Mouse (Mus musculus) hindbrain, embryonic 12.5 days (tissue): ENCODE data around the gene Ubiad1. TPM values are rescaled to one million over a fixed set of nuclear protein-coding genes. Genes with fewer than 3 reads are reported as not detected.

ENCODE experiments used
- ATAC-seq: fragments of 200-750 bp; cut with Nextera tagmentation; 2 replicates; pipeline ENCODE4 v1.8.0; 2017; ENCODE audit warnings: moderate TSS enrichment; ENCODE audit not compliant: low FRiP score
- H3K27ac ChIP-seq: fragments of 300-500 bp; sonication (generic); 2 replicates; pipeline ENCODE4 v1.5.1; 2016; ENCODE audit warnings: mild to moderate bottlenecking
- H3K27me3 ChIP-seq: fragments of 300-500 bp; sonication (generic); 2 replicates; pipeline ENCODE4 v1.6.1; 2016; ENCODE audit warnings: mild to moderate bottlenecking
- H3K36me3 ChIP-seq: fragments of 300-500 bp; sonication (generic); 2 replicates; pipeline ENCODE4 v1.6.1; 2016; ENCODE audit warnings: mild to moderate bottlenecking
- H3K4me1 ChIP-seq: fragments of 300-500 bp; sonication (generic); 2 replicates; pipeline ENCODE4 v1.6.1; 2016
- H3K4me2 ChIP-seq: fragments of 300-500 bp; sonication (generic); replicated peaks from 2 replicates; pipeline ENCODE4 v1.6.1; 2016; ENCODE audit warnings: mild to moderate bottlenecking
- H3K4me3 ChIP-seq: fragments of 300-500 bp; sonication (generic); 2 replicates; pipeline ENCODE4 v1.5.1; 2016; ENCODE audit warnings: mild to moderate bottlenecking
- H3K9ac ChIP-seq: fragments of 300-500 bp; sonication (generic); 2 replicates; pipeline ENCODE4 v1.6.1; 2016; ENCODE audit warnings: mild to moderate bottlenecking, moderate library complexity
- H3K9me3 ChIP-seq: fragments of 300-500 bp; sonication (generic); replicated peaks from 2 replicates; pipeline ENCODE4 v1.6.1; 2016; ENCODE audit warnings: mild to moderate bottlenecking
- WGBS: fragments of 180-500 bp; shearing (Covaris S2); methylation state at CpG from one replicate; pipeline ENCODE4 v1.1.7; 2016; 5-methylcytosine and 5-hydroxymethylcytosine counted together
- polyA plus RNA-seq: library from polyadenylated mRNA; unstranded; fragments of >200 nt; fragmentation: Nextera tagmentation; extraction: Ambion mirVana; gene quantifications from 2 replicates; pipeline ENCODE4 v1.2.1, GENCODE M21; 2016

Gene Ubiad1
- polyA plus RNA-seq, 1 experiment from 2014 or later: 22.2 TPM

- Histone ChIP-seq H3K27me3 (0 out of 2 replicates have a peak, but pooled peaks cover 4% of the 10 kb centered on the region), H3K27ac (no peak overlapping the region), H3K4me3 (no peak overlapping the region), H3K9me3 (no peaks in the 10 kb centered on the region), H3K9ac (no peak overlapping the region), H3K36me3 (no peaks in the 10 kb centered on the region), H3K4me2 (no peak overlapping the region), H3K4me1 (peaks cover 61% of the 10 kb centered on the region)
- 57% methylated on average over 6 of the region's 6 CpGs for WGBS
- no peak for ATAC-seq
Observed at GRCm38 (mm10) chr4:148395875-148396274, 48.7 kb downstream of the Ubiad1 start.

- Histone ChIP-seq H3K4me3 (no peak overlapping the region), H3K27me3 (0 out of 2 replicates have a peak, but pooled peaks cover 2% of the 10 kb centered on the region), H3K4me2 (no peak overlapping the region), H3K27ac (no peak overlapping the region), H3K36me3 (no peaks in the 10 kb centered on the region), H3K9me3 (no peaks in the 10 kb centered on the region), H3K9ac (no peak overlapping the region), H3K4me1 (peaks cover 60% of the 10 kb centered on the region)
- 44% methylated on average over 7 of the region's 7 CpGs for WGBS
- ATAC-seq: no peak
Observed at GRCm38 (mm10) chr4:148395198-148395597, 49.4 kb downstream of the Ubiad1 start.

GRCm38 (mm10) chr4:148391714-148392310, 52.8 kb downstream of the Ubiad1 start:
- no peak overlapping the region for H3K4me3 ChIP-seq
- H3K27ac ChIP-seq: peak overlapping the region; percentile 56
- H3K27me3 ChIP-seq: no peaks in the 10 kb centered on the region
- WGBS: 56% methylated on average over 21 of the region's 21 CpGs
- H3K36me3 ChIP-seq: no peaks in the 10 kb centered on the region
- H3K4me1 ChIP-seq: peaks cover 48% of the 10 kb centered on the region
- ATAC-seq: peak; percentile 23; the same call in 1 of the 2 replicates
- no peaks in the 10 kb centered on the region for H3K9me3 ChIP-seq
- no peak overlapping the region for H3K9ac ChIP-seq
- H3K4me2 ChIP-seq: peak overlapping the region; percentile 19; the same call in 1 of the 2 replicates

- H3K4me3 ChIP-seq: no peak overlapping the region
- H3K9ac ChIP-seq: no peak overlapping the region
- H3K4me2 ChIP-seq: no peak overlapping the region
- H3K36me3 ChIP-seq: no peaks in the 10 kb centered on the region
- 34% methylated on average over 7 of the region's 7 CpGs for WGBS
- peak overlapping the region; percentile 55; the same call in 1 of the 2 replicates for H3K27ac ChIP-seq
- peaks cover 53% of the 10 kb centered on the region for H3K4me1 ChIP-seq
- H3K9me3 ChIP-seq: no peaks in the 10 kb centered on the region
- peak; percentile 15; the same call in 1 of the 2 replicates for ATAC-seq
- H3K27me3 ChIP-seq: no peaks in the 10 kb centered on the region
Observed at GRCm38 (mm10) chr4:148389635-148390034, 54.9 kb downstream of the Ubiad1 start.

- no peak overlapping the region for H3K9ac ChIP-seq
- WGBS: 72% methylated on average over 6 of the region's 6 CpGs
- 0 out of 2 replicates have a peak overlapping the region, but pooled peaks have one; percentile 13 for H3K27ac ChIP-seq
- H3K27me3 ChIP-seq: no peaks in the 10 kb centered on the region
- no peaks in the 10 kb centered on the region for H3K9me3 ChIP-seq
- no peak overlapping the region for H3K4me3 ChIP-seq
- H3K36me3 ChIP-seq: no peaks in the 10 kb centered on the region
- ATAC-seq: no peak
- no peak overlapping the region for H3K4me2 ChIP-seq
- H3K4me1 ChIP-seq: peaks cover 59% of the 10 kb centered on the region
Observed at GRCm38 (mm10) chr4:148389047-148389446, 55.5 kb downstream of the Ubiad1 start.

GRCm38 (mm10) chr4:148385269-148385668, 59.3 kb downstream of the Ubiad1 start:
- no peak overlapping the region for H3K4me2 ChIP-seq
- peaks cover 37% of the 10 kb centered on the region for H3K4me1 ChIP-seq

More at GRCm38 (mm10) chr4:148385269-148385668, 59.3 kb downstream of the Ubiad1 start:
- peak overlapping the region; percentile 71 for H3K27ac ChIP-seq
- no peak overlapping the region for H3K9ac ChIP-seq
- no peak for ATAC-seq
- 0 out of 2 replicates have a peak, but pooled peaks cover 4% of the 10 kb centered on the region for H3K9me3 ChIP-seq
- no peaks in the 10 kb centered on the region for H3K27me3 ChIP-seq
- no peak overlapping the region for H3K4me3 ChIP-seq
- 48% methylated on average over 7 of the region's 7 CpGs for WGBS
- no peaks in the 10 kb centered on the region for H3K36me3 ChIP-seq

Other genes starting within 250 kb of the Ubiad1 start
- 13.2 and 14.7 TPM in 2 replicates for gene Disp3, start 156.8 kb downstream of the Ubiad1 start, polyA plus RNA-seq
- gene Mtor, start 3.8 kb upstream of the Ubiad1 start, polyA plus RNA-seq: 30.2 and 31.9 TPM in 2 replicates
- 0.35 and 0.38 TPM in 2 replicates for gene Angptl7, start 55.7 kb upstream of the Ubiad1 start, polyA plus RNA-seq
- 92.3 and 97.6 TPM in 2 replicates for gene Exosc10, start 113.7 kb upstream of the Ubiad1 start, polyA plus RNA-seq
- 143 and 148 TPM in 2 replicates for gene Srm, start 146.7 kb upstream of the Ubiad1 start, polyA plus RNA-seq
- gene Masp2, start 157.8 kb upstream of the Ubiad1 start, polyA plus RNA-seq: 0.44 and 0.45 TPM in 2 replicates
- gene Tardbp, start 182.2 kb upstream of the Ubiad1 start, polyA plus RNA-seq: 333 and 353 TPM in 2 replicates
- not detected in 2 replicates for gene Gm572, start 198.5 kb upstream of the Ubiad1 start, polyA plus RNA-seq